Mouse (Mus musculus): ENCODE results near the gene Fbxw21.

DNA sequence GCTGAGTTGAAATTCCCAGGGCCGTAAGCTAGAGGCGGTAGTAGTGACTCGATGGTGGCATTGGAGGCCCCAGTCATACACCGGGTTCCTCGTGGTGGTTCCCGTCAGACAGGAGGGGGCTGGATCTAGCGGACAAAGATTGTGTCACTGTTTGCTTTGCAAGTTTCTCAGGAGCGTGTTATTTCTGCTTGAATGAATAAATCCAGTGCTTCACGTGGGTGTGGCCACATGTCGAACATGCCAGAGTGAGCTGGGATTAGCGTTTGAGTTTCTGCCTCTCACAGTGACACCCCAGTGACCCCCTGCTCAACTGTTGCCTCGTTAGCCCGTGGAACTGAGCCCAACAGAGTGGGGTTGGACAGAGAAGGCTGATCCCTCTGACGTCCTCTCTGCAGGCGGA lies 71.4 kb downstream of the Fbxw21 start:
- TF ChIP-seq POLR2A (IDR thresholded peaks at IDR 0.05; ENCODE audit: borderline replicate concordance, extremely low read depth, low read depth, low read length): no peak
- TF ChIP-seq CTCF (IDR thresholded peaks at IDR 0.05; ENCODE audit: insufficient read depth, low read length): no peak
